Mouse (Mus musculus) colon, adult 2 months (tissue): ENCODE results near the gene Btbd17. TPM values are rescaled to one million over a fixed set of nuclear protein-coding genes. Genes with fewer than 3 reads are reported as not detected.

ENCODE experiments used
- polyA plus RNA-seq: library from polyadenylated mRNA; depleted of rRNA; stranded (reverse); fragments of >200 nt; gene quantifications from 2 replicates; pipeline ENCODE4 v1.2.3, GENCODE M21; 2012; rRNA removed

Gene Btbd17
- polyA plus RNA-seq = 0.42 and 0.68 TPM in 2 replicates

DNA sequence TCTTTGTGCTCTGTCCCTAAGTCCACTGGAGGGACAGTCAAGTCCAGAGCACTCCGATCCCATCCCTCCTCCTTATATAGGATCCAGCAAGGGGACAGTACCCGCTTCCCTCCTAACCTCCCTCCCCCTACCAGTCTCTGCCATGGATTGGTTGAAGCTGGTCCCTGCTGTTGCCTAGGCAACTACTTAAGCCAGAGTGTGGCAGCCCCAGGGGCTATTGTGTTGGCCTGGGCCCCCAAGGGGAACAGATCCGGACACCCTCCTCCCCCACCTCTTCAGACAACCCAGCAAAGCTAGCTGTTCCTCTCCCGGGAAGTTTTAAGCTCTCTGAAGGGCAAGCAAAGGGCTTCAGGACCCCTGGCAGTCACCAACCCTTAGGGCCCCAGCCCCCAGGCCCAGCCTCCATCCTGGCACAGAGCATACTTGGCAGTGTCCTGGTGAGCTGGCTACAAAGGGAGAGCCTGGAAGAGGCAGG is at the start of gene Btbd17:
TSS of gene Btbd17 (minus strand) at position 98 of the 475 bp plus-strand sequence.

DNA sequence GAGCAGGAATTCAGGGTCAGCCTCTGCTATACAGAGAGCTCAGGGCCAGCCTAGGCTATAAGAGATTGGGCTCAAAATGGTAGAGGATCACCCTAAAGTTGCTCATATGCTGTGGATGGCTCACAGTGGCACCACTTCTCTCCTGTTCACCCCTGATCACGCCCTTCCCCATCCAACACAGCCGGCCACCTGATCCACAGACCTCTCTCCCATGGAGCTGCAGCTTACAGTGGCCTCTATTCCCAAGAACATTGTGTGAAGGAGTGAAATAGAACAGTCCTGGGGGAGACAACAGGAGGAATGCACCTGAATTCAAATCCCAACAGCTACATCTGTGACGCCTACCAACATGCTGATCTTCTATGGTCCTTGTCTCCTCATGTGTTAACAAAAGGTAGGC is 2.9 kb upstream of the Btbd17 start, which contains the start of gene Gpr142:
TSS of gene Gpr142 (plus strand) at position 301 of the 400 bp plus-strand sequence.

DNA sequence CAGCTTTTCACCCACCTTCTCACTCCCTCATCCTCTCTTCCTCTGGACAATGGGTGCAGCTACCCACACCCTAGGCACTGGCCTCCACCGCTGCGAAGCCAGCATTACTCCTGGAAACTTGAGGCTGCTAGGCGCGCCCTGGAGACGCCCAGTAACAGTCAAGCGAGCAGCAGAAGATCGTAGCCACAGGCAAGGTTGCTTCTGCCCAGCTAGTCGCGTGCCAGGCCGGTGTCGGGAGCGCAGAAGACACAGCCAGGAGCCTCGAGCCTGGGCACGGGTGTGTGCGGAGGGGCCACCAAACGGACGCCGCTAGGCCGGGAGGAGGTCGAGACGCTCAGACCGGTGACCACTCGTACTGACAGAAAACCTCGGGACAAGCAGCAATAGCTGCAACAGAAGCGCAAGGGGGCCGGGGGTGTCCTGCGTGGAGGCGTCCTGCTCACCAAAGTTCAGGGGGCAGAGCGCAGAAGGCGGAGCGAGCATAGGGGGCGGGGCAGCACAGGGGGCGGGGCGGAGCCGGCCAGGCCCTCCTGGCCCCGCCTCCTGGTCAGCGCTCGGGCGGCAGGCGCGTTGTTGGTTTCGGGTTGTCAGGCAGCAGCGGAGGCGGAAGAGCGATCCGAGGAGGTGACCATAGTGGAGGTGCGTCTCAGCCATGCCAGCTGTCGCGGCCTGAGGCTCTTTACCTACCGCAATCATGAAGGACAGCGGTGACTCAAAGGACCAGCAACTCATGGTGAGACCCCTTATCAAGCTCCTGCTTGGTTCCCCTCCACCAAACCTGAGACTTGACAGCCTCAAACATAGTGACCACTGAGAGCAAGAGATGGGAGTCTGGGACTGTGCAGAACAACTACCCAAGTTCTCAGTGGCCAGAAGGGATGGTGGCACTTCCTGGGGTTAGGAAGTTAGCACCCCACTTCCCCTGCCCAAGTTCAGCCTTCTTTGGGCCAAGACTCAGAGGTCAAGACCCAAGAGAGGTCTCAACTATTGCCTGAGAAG is 30.6 kb downstream of the Btbd17 start, which contains the start of gene Kif19a:
TSS of gene Kif19a (plus strand) at position 569 of the 999 bp plus-strand sequence.

Other genes starting within 250 kb of the Btbd17 start
- 319 and 394 TPM in 2 replicates for gene Rpl38, start 127.4 kb downstream of the Btbd17 start, polyA plus RNA-seq
- gene Ttyh2, start 120.5 kb downstream of the Btbd17 start, polyA plus RNA-seq = 28.4 and 28.7 TPM in 2 replicates
- gene Dnaic2, start 68.5 kb downstream of the Btbd17 start, polyA plus RNA-seq = 0.73 and 1.0 TPM in 2 replicates
- 1.3 and 1.8 TPM in 2 replicates for gene Kif19a, start 30.6 kb downstream of the Btbd17 start, polyA plus RNA-seq
- gene Gpr142, start 3.0 kb upstream of the Btbd17 start, polyA plus RNA-seq = 0.14 TPM in 1 of 2 replicates, not detected in the other
- 3.5 and 4.7 TPM in 2 replicates for gene Gprc5c, start 55.2 kb upstream of the Btbd17 start, polyA plus RNA-seq
- gene Cd300a, start 94.1 kb upstream of the Btbd17 start, polyA plus RNA-seq = 0.69 and 0.76 TPM in 2 replicates
- gene Cd300lb, start 138.4 kb upstream of the Btbd17 start, polyA plus RNA-seq = 0.66 and 1.1 TPM in 2 replicates
- gene Cd300c, start 173.2 kb upstream of the Btbd17 start, polyA plus RNA-seq = not detected in 2 replicates
- 0.51 and 0.94 TPM in 2 replicates for gene Cd300ld, start 194.0 kb upstream of the Btbd17 start, polyA plus RNA-seq
- 3.8 and 4.0 TPM in 2 replicates for gene Cd300c2, start 205.9 kb upstream of the Btbd17 start, polyA plus RNA-seq
- 0.22 and 0.43 TPM in 2 replicates for gene Cd300ld2, start 220.2 kb upstream of the Btbd17 start, polyA plus RNA-seq
- gene Cd300ld4, start 231.1 kb upstream of the Btbd17 start, polyA plus RNA-seq = 0.62 and 1.0 TPM in 2 replicates
- 1.6 and 2.2 TPM in 2 replicates for gene Cd300ld5, start 241.8 kb upstream of the Btbd17 start, polyA plus RNA-seq